Mouse (Mus musculus) heart, postnatal 0 days (tissue): ENCODE measurements around the gene Zfhx3.

Experiments used
- CTCF ChIP-seq: IDR thresholded peaks from 2 replicates; pipeline ENCODE4 v1.5.1; 2016; ENCODE audit warnings: antibody characterized with exemption, control low read depth, low read depth
- EP300 ChIP-seq: IDR thresholded peaks from 2 replicates; pipeline ENCODE4 v1.6.1; 2016; ENCODE audit warnings: antibody characterized with exemption, low read depth

DNA sequence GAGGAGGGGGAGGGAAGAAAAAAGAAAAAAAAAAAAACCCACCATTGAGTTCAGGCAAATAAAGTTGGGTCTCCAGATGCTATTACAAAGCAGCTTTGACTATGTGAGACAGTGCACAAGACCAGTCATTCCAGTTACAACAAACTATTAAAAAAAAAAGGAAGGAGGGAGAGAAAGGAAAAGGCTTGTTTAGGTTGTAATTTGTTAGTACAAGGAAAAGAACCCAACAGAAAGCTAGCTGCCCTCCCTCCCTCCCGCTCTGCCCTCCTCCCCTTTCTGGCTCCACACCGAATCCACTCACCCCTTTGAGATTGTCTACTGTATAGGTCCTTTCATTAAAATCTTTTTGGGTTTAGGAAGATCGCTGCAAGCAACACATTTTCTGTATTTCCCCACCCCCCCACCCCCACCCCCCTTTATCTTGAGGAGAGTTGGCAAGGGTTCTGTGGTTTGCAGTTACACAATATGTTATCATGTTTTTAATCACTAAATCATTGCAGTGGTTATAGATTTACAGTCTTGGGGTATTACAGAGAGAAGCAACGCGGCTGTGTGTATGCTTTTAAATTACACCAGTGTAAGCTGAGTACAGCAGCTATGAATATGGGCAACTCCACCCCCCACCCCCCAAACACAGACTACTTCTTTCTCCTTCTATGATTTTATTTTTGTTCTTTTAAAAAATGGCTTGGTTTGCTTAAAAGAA lies 765.3 kb downstream of the Zfhx3 start:
- TF ChIP-seq CTCF = no peak
- no peak for TF ChIP-seq EP300
